Mouse (Mus musculus): ENCODE measurements at regions not wholly inside any gene's neighbourhood (a gene's known extent, or its start where the extent isn't known, plus 50 kb on each side); places are given as distances from the start of the nearest gene placed in this dataset.

DNA sequence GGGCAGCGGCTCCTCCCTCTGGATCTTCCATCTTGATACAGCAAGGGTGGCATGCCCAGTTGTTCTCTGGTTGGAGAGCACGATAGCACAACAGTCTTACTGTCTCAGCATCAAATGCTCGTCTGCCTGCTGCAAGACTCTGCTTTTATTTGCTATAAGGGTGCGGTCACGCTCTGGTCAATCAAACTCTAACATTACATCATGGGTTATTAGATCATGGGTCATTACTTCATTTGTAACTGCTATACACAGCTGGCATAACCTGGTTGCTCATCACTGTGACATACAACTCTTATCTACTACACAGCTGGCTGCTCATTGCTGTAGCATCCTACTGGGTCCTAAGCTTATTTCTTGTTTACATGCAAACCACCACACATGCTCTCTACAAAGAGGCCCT lies 68.4 kb downstream of the Skor1 start:
- TF ChIP-seq POLR2A (IDR thresholded peaks at IDR 0.05; ENCODE audit: borderline replicate concordance, extremely low read depth, insufficient read depth, insufficient read length, poor library complexity, severe bottlenecking) (no peak), CTCF (IDR thresholded peaks at IDR 0.05; ENCODE audit: borderline replicate concordance, extremely low read depth, insufficient read depth, insufficient read length) (no peak)

All from brain, embryonic 14.5 days (tissue).